Mouse (Mus musculus) thymus, postnatal 25 days (tissue): Measurements from ENCODE around the gene Auts2.
"Not testable (repeated sequence)": the region's sequence is repeated elsewhere in the genome, so short reads cannot be mapped to it uniquely, and the experiment has no call there.

Experiments
- DNase-seq: peaks from one replicate; pipeline ENCODE4 v3.0.0; 2022

Gene Auts2

GRCm38 (mm10) chr5:132543118-132544071 is at the start of gene Auts2:
Gene Auts2, minus strand, starts transcription at chr5:132543344.
- DNase-seq, result peak; percentile 58

- no peak for DNase-seq
These were observed 48.9 kb upstream of the Auts2 start for GRCm38 (mm10) chr5:132591721-132592695.

- DNase-seq, result no peak
These were observed 36.6 kb upstream of the Auts2 start for GRCm38 (mm10) chr5:132579774-132580173.

- not testable (repeated sequence) for DNase-seq
These were observed 17.6 kb upstream of the Auts2 start for GRCm38 (mm10) chr5:132560771-132561170.

GRCm38 (mm10) chr5:132545761-132546160 is 2.6 kb upstream of the Auts2 start:
- no peak for DNase-seq

GRCm38 (mm10) chr5:132544176-132544995 is 1.2 kb upstream of the Auts2 start:
- no peak for DNase-seq

- DNase-seq, result peak; percentile 1
These were observed 643 bp downstream of the Auts2 start for GRCm38 (mm10) chr5:132542381-132543020.

- DNase-seq, result no peak
These were observed 1.2 kb downstream of the Auts2 start for GRCm38 (mm10) chr5:132541951-132542350.

GRCm38 (mm10) chr5:132541371-132541931 is 1.7 kb downstream of the Auts2 start:
- DNase-seq, result peak; percentile 9

- DNase-seq, result no peak
These were observed 2.3 kb downstream of the Auts2 start for GRCm38 (mm10) chr5:132540841-132541311.

GRCm38 (mm10) chr5:132537475-132537874 is 5.7 kb downstream of the Auts2 start:
- DNase-seq, result no peak

GRCm38 (mm10) chr5:132526395-132526794 is 16.7 kb downstream of the Auts2 start:
- DNase-seq, result no peak

- DNase-seq, result no peak
These were observed 21.7 kb downstream of the Auts2 start for GRCm38 (mm10) chr5:132521358-132521873.

- no peak for DNase-seq
These were observed 25.3 kb downstream of the Auts2 start for GRCm38 (mm10) chr5:132517879-132518278.

GRCm38 (mm10) chr5:132514521-132514920 is 28.6 kb downstream of the Auts2 start:
- no peak for DNase-seq

- no peak for DNase-seq
These were observed 29.9 kb downstream of the Auts2 start for GRCm38 (mm10) chr5:132513206-132513605.

- DNase-seq, result no peak
These were observed 33.7 kb downstream of the Auts2 start for GRCm38 (mm10) chr5:132509464-132509885.

GRCm38 (mm10) chr5:132504893-132505292 is 38.3 kb downstream of the Auts2 start:
- no peak for DNase-seq

- DNase-seq, result no peak
These were observed 39.7 kb downstream of the Auts2 start for GRCm38 (mm10) chr5:132503431-132503830.

GRCm38 (mm10) chr5:132502036-132502435 is 41.1 kb downstream of the Auts2 start:
- DNase-seq, result no peak

GRCm38 (mm10) chr5:132500817-132501231 is 42.3 kb downstream of the Auts2 start:
- DNase-seq, result no peak
